Mouse (Mus musculus) testis, adult 2 months (tissue): ENCODE data around the gene Padi2.

Experiments
- CTCF ChIP-seq: fragments of 200-500 bp; IDR thresholded peaks from 2 replicates; pipeline ENCODE4 v1.5.1; 2012; ENCODE audit warnings: low read depth, mild to moderate bottlenecking, inconsistent platforms, low read length, moderate library complexity; ENCODE audit not compliant: control insufficient read depth, insufficient read depth, insufficient replicate concordance
- POLR2A ChIP-seq: fragments of 200-500 bp; IDR thresholded peaks from 2 replicates; pipeline ENCODE4 v1.6.1; 2012; ENCODE audit warnings: low read depth, mild to moderate bottlenecking, inconsistent platforms, low read length, moderate library complexity; ENCODE audit not compliant: control insufficient read depth

GRCm38 (mm10) chr4:140986711-140987395, 80.7 kb downstream of the Padi2 start, which contains the start of gene Atp13a2:
- TF ChIP-seq CTCF, result 0 out of 2 replicates have a peak, but pooled peaks have one; percentile 8
- peak; percentile 51; the same call in 1 of the 2 replicates for TF ChIP-seq POLR2A
